Mouse (Mus musculus): Measurements from ENCODE around the gene Disp1.

GRCm38 (mm10) chr1:183267666-183268065 lies 46.3 kb upstream of the Disp1 start:
- no peak for TF ChIP-seq MAX (IDR thresholded peaks at IDR 0.05)
- no peak for TF ChIP-seq MYOG (IDR thresholded peaks at IDR 0.05; ENCODE audit: control insufficient read depth, extremely low read depth, insufficient read length)
- no peak for TF ChIP-seq CTCF (IDR thresholded peaks at IDR 0.05; ENCODE audit: control insufficient read depth, insufficient read depth, insufficient read length)
- no peak for TF ChIP-seq USF1 (IDR thresholded peaks at IDR 0.05; ENCODE audit: low read depth)
- no peak for TF ChIP-seq CEBPB (IDR thresholded peaks at IDR 0.05; ENCODE audit: low read depth)
- no peak for TF ChIP-seq FOSL1 (IDR thresholded peaks at IDR 0.05; ENCODE audit: insufficient read depth, low read length, poor library complexity, severe bottlenecking)

Measured in C2C12 (cell line).